Mouse (Mus musculus): ENCODE results near the gene Tnik. TPM values are rescaled to one million over a fixed set of nuclear protein-coding genes. Genes with fewer than 3 reads are reported as not detected.

Gene Tnik
- polyA plus RNA-seq, 1 experiment from 2014 or later = 37.8 TPM

DNA sequence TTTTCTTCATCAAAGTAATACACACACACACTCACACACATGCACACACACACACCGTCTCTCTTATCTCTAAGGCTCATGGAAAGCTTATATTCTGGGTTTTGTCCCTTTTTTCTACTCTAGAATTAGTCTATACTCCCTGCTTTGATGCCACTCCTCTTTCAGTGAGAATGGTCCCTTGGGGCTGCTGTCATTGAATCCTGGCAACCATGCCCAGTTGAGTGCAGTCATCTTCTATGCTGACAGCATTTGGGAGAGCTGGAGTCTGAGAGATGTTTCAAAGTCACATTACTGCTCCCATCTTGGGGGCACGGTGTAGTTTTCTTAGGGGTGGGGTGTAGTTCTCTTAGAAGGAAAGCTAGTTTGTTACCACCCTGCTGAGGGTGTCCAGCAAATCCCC lies 6.7 kb downstream of the Tnik start:
- Histone ChIP-seq H3K9ac (no peak overlapping the region), H3K27me3 (no peaks in the 10 kb centered on the region), H3K9me3 (no peaks in the 10 kb centered on the region), H3K27ac (no peak overlapping the region), H3K4me1 (peaks cover 45% of the 10 kb centered on the region), H3K36me3 (replicated peaks) (no peaks in the 10 kb centered on the region), H3K4me3 (replicated peaks) (no peak overlapping the region), H3K4me2 (no peak overlapping the region)
- WGBS = 62% methylated on average over 2 of the region's 2 CpGs
- ATAC-seq (ENCODE audit: low FRiP score) = no peak

GRCm38 (mm10) chr3:28271884-28272283 lies 8.9 kb downstream of the Tnik start:
- peaks cover 27% of the 10 kb centered on the region for H3K4me1 ChIP-seq
- no peaks in the 10 kb centered on the region for H3K36me3 ChIP-seq (replicated peaks)
- no peak overlapping the region for H3K4me3 ChIP-seq (replicated peaks)
- H3K27ac ChIP-seq = no peak overlapping the region
- H3K27me3 ChIP-seq = no peaks in the 10 kb centered on the region
- ATAC-seq (ENCODE audit: low FRiP score) = no peak
- no peak overlapping the region for H3K4me2 ChIP-seq
- H3K9me3 ChIP-seq = no peaks in the 10 kb centered on the region
- no peak overlapping the region for H3K9ac ChIP-seq

GRCm38 (mm10) chr3:28274763-28275162 lies 11.7 kb downstream of the Tnik start:
- Histone ChIP-seq H3K4me2 (no peak overlapping the region), H3K4me1 (peaks cover 7% of the 10 kb centered on the region), H3K27ac (no peak overlapping the region), H3K36me3 (replicated peaks) (no peaks in the 10 kb centered on the region), H3K4me3 (replicated peaks) (no peak overlapping the region), H3K9ac (no peak overlapping the region), H3K9me3 (no peaks in the 10 kb centered on the region), H3K27me3 (no peaks in the 10 kb centered on the region)
- 91% methylated on average over 4 of the region's 4 CpGs for WGBS
- ATAC-seq (ENCODE audit: low FRiP score) = no peak

DNA sequence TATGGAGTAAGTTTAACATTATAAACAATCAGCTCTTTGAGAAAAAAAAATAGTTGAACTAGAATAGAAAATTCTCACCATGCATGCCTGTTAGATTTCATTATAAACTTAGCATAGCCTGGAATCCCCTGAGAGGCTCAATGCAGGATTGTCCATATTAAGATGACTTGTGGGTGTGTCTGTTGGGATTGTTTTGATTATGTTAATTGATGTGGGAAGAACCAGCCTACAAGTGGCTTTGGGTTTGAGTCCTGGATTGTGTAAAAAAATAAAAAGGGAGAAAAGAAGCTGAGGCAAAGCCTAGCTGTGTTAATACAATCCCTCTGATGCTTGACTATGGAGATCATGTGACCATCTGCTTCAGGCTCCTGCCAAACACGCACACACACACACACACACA lies 26.7 kb downstream of the Tnik start:
- no peak overlapping the region for H3K4me2 ChIP-seq
- ATAC-seq (ENCODE audit: low FRiP score) = no peak
- no peaks in the 10 kb centered on the region for H3K36me3 ChIP-seq (replicated peaks)
- no peaks in the 10 kb centered on the region for H3K9me3 ChIP-seq
- no peak overlapping the region for H3K4me3 ChIP-seq (replicated peaks)
- 67% methylated on average over 1 of the region's 1 CpGs for WGBS
- no peak overlapping the region for H3K9ac ChIP-seq
- H3K4me1 ChIP-seq = no peaks in the 10 kb centered on the region
- H3K27me3 ChIP-seq = no peaks in the 10 kb centered on the region
- no peak overlapping the region for H3K27ac ChIP-seq

GRCm38 (mm10) chr3:28301378-28301777 lies 38.4 kb downstream of the Tnik start:
- no peak overlapping the region for H3K27ac ChIP-seq
- H3K9ac ChIP-seq = no peak overlapping the region
- no peaks in the 10 kb centered on the region for H3K27me3 ChIP-seq
- H3K4me1 ChIP-seq = no peaks in the 10 kb centered on the region
- no peak overlapping the region for H3K4me3 ChIP-seq (replicated peaks)
- H3K4me2 ChIP-seq = no peak overlapping the region
- H3K9me3 ChIP-seq = no peaks in the 10 kb centered on the region
- WGBS = 88% methylated on average over 4 of the region's 4 CpGs
- H3K36me3 ChIP-seq (replicated peaks) = no peaks in the 10 kb centered on the region
- no peak for ATAC-seq (ENCODE audit: low FRiP score)

DNA sequence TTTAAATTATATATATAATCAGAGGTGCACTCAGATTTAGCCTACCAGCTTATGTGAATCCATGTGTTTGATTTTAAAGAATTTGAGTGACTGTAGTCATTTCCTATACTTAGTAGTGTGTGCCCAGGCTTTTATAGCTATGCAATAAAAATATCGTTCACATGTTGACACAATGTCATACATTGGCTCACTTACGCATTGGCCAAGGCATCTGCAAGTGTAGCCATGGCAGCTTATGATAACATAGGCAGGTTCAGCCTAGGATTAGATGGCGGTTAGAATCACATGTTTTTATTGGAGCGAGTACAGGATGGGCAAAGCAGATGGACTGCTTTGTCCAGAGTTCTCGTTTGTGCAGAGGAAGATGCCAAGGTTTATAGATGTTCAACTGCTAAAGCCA lies 40.9 kb downstream of the Tnik start:
- no peak overlapping the region for H3K27ac ChIP-seq
- H3K9ac ChIP-seq = no peak overlapping the region
- ATAC-seq (ENCODE audit: low FRiP score) = no peak
- no peaks in the 10 kb centered on the region for H3K27me3 ChIP-seq
- 90% methylated on average over 5 of the region's 5 CpGs for WGBS
- no peaks in the 10 kb centered on the region for H3K9me3 ChIP-seq
- H3K4me2 ChIP-seq = no peak overlapping the region
- H3K4me1 ChIP-seq = no peaks in the 10 kb centered on the region
- no peak overlapping the region for H3K4me3 ChIP-seq (replicated peaks)
- no peaks in the 10 kb centered on the region for H3K36me3 ChIP-seq (replicated peaks)

DNA sequence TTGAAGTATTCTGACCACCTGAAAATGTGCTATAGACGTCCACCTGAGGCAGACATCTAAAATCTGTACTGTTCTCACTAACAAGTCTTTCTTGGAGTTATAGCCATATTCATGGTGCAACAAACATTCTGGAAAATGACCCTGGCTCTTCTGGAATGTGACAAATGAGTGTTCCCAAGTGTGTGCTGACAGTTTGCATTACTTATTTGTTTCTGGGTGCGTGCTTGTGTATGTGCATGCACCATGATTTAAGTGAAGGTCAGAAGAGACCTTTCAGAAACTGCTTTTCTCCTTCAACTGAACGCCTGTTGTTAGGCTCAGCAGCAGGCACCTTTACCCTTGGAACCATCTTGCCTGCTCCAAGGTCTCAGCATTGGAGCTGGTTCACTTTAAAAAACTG lies 43.8 kb downstream of the Tnik start:
- Histone ChIP-seq H3K9ac (no peak overlapping the region), H3K4me2 (no peak overlapping the region), H3K4me3 (replicated peaks) (no peak overlapping the region), H3K4me1 (no peaks in the 10 kb centered on the region), H3K9me3 (no peaks in the 10 kb centered on the region), H3K27me3 (no peaks in the 10 kb centered on the region), H3K27ac (no peak overlapping the region), H3K36me3 (replicated peaks) (no peaks in the 10 kb centered on the region)
- ATAC-seq (ENCODE audit: low FRiP score) = no peak
- 91% methylated on average over 3 of the region's 3 CpGs for WGBS

- WGBS = 91% methylated on average over 2 of the region's 2 CpGs
- Histone ChIP-seq H3K9me3 (no peaks in the 10 kb centered on the region), H3K27me3 (no peaks in the 10 kb centered on the region), H3K9ac (no peak overlapping the region), H3K36me3 (replicated peaks) (no peaks in the 10 kb centered on the region), H3K27ac (no peak overlapping the region), H3K4me3 (replicated peaks) (no peak overlapping the region), H3K4me1 (no peaks in the 10 kb centered on the region; the same call in 1 of the 2 replicates), H3K4me2 (no peak overlapping the region)
- no peak for ATAC-seq (ENCODE audit: low FRiP score)
Measured at GRCm38 (mm10) chr3:28314438-28314837, 51.4 kb downstream of the Tnik start.

DNA sequence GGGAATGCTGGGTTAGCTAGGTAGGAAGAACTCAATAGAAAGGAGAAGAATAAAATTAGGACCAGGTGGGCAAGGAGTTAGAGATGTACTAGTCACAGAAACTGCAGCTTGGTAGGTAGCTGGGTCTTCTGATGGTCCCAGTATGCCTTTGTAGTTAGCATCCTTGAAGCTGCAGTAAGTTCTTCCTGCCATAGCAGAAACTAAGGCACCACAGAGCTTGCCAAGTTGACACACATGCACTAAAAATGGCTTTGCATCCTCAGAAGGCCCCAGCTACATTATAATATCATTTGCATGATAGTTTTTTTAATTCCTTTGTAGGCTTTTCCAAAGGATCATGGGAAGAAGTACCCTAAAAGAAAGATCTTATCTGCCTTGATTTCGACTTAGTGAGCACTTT lies 54.3 kb downstream of the Tnik start:
- ATAC-seq (ENCODE audit: low FRiP score) = no peak
- Histone ChIP-seq H3K27me3 (no peaks in the 10 kb centered on the region), H3K9ac (no peak overlapping the region), H3K4me3 (replicated peaks) (no peak overlapping the region), H3K9me3 (no peaks in the 10 kb centered on the region), H3K4me2 (no peak overlapping the region), H3K27ac (no peak overlapping the region), H3K4me1 (peaks cover 2% of the 10 kb centered on the region; the same call in 1 of the 2 replicates), H3K36me3 (replicated peaks) (no peaks in the 10 kb centered on the region)
- WGBS = 78% methylated on average over 1 of the region's 1 CpGs

GRCm38 (mm10) chr3:28321635-28322034 lies 58.6 kb downstream of the Tnik start:
- ATAC-seq (ENCODE audit: low FRiP score) = no peak
- H3K9ac ChIP-seq = no peak overlapping the region

GRCm38 (mm10) chr3:28325613-28326233 lies 62.7 kb downstream of the Tnik start:
- 92% methylated on average over 8 of the region's 8 CpGs for WGBS
- no peak for ATAC-seq (ENCODE audit: low FRiP score)

More at GRCm38 (mm10) chr3:28321635-28322034, 58.6 kb downstream of the Tnik start:
- Histone ChIP-seq H3K4me2 (no peak overlapping the region), H3K27ac (no peak overlapping the region), H3K27me3 (no peaks in the 10 kb centered on the region), H3K4me1 (peaks cover 2% of the 10 kb centered on the region; the same call in 1 of the 2 replicates), H3K36me3 (replicated peaks) (no peaks in the 10 kb centered on the region), H3K9me3 (no peaks in the 10 kb centered on the region), H3K4me3 (replicated peaks) (no peak overlapping the region)
- WGBS = 94% methylated on average over 8 of the region's 8 CpGs

DNA sequence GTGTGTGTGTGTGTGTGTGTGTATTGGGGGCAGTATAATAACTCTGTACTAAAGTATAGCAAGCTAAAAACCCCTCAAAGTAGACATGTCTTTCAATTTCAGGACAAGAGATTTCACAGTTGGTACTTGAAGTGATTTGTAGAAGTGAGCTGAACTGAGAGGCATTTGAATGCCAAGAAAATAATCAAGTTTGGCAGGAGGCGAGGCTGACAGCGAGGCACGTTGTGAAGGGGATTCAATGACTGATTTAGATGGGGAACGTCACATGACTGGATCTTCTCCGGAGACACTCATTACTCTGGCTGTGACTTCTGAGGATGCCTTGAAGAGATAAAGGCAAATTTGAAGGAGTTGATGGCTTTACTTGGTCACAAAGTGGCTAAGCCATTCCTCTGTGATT lies 69.3 kb downstream of the Tnik start:
- Histone ChIP-seq H3K9ac (no peak overlapping the region), H3K4me1 (no peaks in the 10 kb centered on the region), H3K36me3 (replicated peaks) (no peaks in the 10 kb centered on the region), H3K27me3 (no peaks in the 10 kb centered on the region), H3K4me2 (no peak overlapping the region), H3K27ac (no peak overlapping the region), H3K9me3 (no peaks in the 10 kb centered on the region), H3K4me3 (replicated peaks) (no peak overlapping the region)
- WGBS = 64% methylated on average over 5 of the region's 5 CpGs
- no peak for ATAC-seq (ENCODE audit: low FRiP score)

More at GRCm38 (mm10) chr3:28325613-28326233, 62.7 kb downstream of the Tnik start:
- Histone ChIP-seq H3K9me3 (no peaks in the 10 kb centered on the region), H3K9ac (no peak overlapping the region), H3K27me3 (no peaks in the 10 kb centered on the region), H3K4me2 (no peak overlapping the region), H3K4me3 (replicated peaks) (no peak overlapping the region), H3K4me1 (0 out of 2 replicates have a peak, but pooled peaks cover 2% of the 10 kb centered on the region), H3K27ac (no peak overlapping the region), H3K36me3 (replicated peaks) (no peaks in the 10 kb centered on the region)

DNA sequence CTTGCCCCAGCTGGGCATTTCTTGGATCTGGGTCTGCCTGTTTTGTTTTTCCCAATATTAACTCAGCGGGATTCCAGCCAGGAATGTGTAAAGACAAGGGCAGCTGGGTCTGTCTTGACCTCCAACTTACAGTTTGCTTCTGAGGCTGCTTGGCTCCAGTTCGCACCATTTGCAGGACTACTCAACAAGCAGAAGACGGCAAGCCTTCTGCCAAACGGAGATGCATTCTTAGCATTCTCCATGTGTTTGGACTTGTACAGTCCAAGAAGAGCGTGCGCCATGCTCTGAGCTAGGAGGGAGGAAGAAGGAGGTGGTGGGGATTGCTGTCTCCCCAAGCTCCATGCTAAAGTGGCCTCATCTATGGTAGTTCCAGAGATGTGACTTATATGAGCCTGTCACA lies 70.9 kb downstream of the Tnik start:
- Histone ChIP-seq H3K9me3 (no peaks in the 10 kb centered on the region), H3K36me3 (replicated peaks) (no peaks in the 10 kb centered on the region), H3K4me3 (replicated peaks) (no peak overlapping the region), H3K4me1 (no peaks in the 10 kb centered on the region), H3K27me3 (no peaks in the 10 kb centered on the region), H3K27ac (no peak overlapping the region), H3K9ac (no peak overlapping the region), H3K4me2 (no peak overlapping the region)
- ATAC-seq (ENCODE audit: low FRiP score) = no peak
- 78% methylated on average over 6 of the region's 6 CpGs for WGBS

Measured in forebrain, embryonic 12.5 days (tissue).